Mouse (Mus musculus) embryo, embryonic 10.5 days (tissue): ENCODE results near the gene Kcmf1.
"Not testable (repeated sequence)": the region's sequence is repeated elsewhere in the genome, so short reads cannot be mapped to it uniquely, and the experiment has no call there.

Experiments used
- DNase-seq: peaks from one replicate; pipeline ENCODE4 v3.0.0-alpha.2; 2015; ENCODE audit warnings: low spot score

Kcmf1 gene

GRCm38 (mm10) chr6:72898244-72899200 is 1.3 kb downstream of the Kcmf1 start:
- DNase-seq: peak; percentile 61

GRCm38 (mm10) chr6:72895000-72895399 is 4.8 kb downstream of the Kcmf1 start:
- no peak for DNase-seq

GRCm38 (mm10) chr6:72891238-72891637 is 8.5 kb downstream of the Kcmf1 start:
- no peak for DNase-seq

GRCm38 (mm10) chr6:72888655-72889054 is 11.1 kb downstream of the Kcmf1 start:
- DNase-seq: no peak

GRCm38 (mm10) chr6:72885268-72885667 is 14.5 kb downstream of the Kcmf1 start:
- no peak for DNase-seq

GRCm38 (mm10) chr6:72884767-72885166 is 15.0 kb downstream of the Kcmf1 start:
- no peak for DNase-seq

GRCm38 (mm10) chr6:72882661-72883458 is 16.9 kb downstream of the Kcmf1 start:
- no peak for DNase-seq

GRCm38 (mm10) chr6:72882222-72882621 is 17.6 kb downstream of the Kcmf1 start:
- DNase-seq: no peak

GRCm38 (mm10) chr6:72881619-72881979 is 18.2 kb downstream of the Kcmf1 start:
- DNase-seq: no peak

GRCm38 (mm10) chr6:72880913-72881618 is 18.7 kb downstream of the Kcmf1 start:
- no peak for DNase-seq

- DNase-seq: no peak
Measured at GRCm38 (mm10) chr6:72876629-72877028, 23.1 kb downstream of the Kcmf1 start.

- DNase-seq: no peak
Measured at GRCm38 (mm10) chr6:72873338-72873737, 26.4 kb downstream of the Kcmf1 start.

- no peak for DNase-seq
Measured at GRCm38 (mm10) chr6:72872276-72872675, 27.5 kb downstream of the Kcmf1 start.

GRCm38 (mm10) chr6:72869601-72870000 is 30.2 kb downstream of the Kcmf1 start:
- no peak for DNase-seq

- DNase-seq: no peak
Measured at GRCm38 (mm10) chr6:72868688-72869087, 31.1 kb downstream of the Kcmf1 start.

- no peak for DNase-seq
Measured at GRCm38 (mm10) chr6:72867746-72868145, 32.0 kb downstream of the Kcmf1 start.

GRCm38 (mm10) chr6:72866232-72866631 is 33.5 kb downstream of the Kcmf1 start:
- no peak for DNase-seq

- DNase-seq: not testable (repeated sequence)
Measured at GRCm38 (mm10) chr6:72862686-72863085, 37.1 kb downstream of the Kcmf1 start.

- DNase-seq: no peak
Measured at GRCm38 (mm10) chr6:72854256-72854655, 45.5 kb downstream of the Kcmf1 start.

- no peak for DNase-seq
Measured at GRCm38 (mm10) chr6:72852180-72852579, 47.6 kb downstream of the Kcmf1 start.

- DNase-seq: peak; percentile 63
Measured at GRCm38 (mm10) chr6:72851633-72852032, 48.1 kb downstream of the Kcmf1 start.

- DNase-seq: no peak
Measured at GRCm38 (mm10) chr6:72841986-72842502, 57.7 kb downstream of the Kcmf1 start.
